Mouse (Mus musculus): Measurements from ENCODE around the gene Dock3.

Dock3 gene

DNA sequence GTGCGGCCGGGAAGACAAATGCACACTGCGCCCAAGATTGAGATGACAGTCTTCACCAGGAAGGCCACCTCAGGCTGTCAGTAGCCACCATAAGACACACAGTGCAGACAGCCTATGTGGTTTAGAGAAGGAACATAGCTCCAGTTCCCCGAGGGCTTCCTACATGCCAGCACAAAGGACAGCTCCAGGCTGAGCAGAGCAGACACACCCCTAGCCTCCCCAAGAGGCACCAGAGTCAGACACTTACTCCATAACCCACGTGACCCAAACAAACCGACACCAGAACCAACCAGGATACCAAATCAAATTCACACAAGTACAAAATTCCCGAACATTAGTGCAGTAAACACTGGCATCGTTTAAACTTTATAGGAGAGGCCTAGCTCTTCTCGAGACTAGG is 342.4 kb downstream of the Dock3 start:
- no peak for DNase-seq (ENCODE audit: low read depth, low spot score)

DNA sequence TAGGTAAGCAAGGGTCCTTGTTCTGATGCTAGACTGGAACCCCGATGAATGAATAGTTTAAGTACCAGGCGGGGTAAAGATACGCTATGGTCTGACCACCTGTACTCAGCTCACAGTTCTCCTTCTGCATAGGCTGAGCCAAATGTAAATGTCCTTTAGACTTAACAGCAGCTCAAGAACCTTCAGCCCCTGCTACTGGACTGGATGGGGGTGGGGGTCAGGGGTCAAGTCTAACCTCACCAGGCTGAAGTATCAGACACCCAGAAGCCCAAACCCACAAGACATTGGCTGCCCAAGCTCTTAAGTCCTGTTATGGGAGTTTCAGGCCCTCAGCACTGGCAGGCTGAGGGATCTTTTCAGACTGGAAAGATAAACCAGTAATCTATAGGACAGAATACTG is 343.4 kb downstream of the Dock3 start:
- no peak for DNase-seq (ENCODE audit: low read depth, low spot score)

DNA sequence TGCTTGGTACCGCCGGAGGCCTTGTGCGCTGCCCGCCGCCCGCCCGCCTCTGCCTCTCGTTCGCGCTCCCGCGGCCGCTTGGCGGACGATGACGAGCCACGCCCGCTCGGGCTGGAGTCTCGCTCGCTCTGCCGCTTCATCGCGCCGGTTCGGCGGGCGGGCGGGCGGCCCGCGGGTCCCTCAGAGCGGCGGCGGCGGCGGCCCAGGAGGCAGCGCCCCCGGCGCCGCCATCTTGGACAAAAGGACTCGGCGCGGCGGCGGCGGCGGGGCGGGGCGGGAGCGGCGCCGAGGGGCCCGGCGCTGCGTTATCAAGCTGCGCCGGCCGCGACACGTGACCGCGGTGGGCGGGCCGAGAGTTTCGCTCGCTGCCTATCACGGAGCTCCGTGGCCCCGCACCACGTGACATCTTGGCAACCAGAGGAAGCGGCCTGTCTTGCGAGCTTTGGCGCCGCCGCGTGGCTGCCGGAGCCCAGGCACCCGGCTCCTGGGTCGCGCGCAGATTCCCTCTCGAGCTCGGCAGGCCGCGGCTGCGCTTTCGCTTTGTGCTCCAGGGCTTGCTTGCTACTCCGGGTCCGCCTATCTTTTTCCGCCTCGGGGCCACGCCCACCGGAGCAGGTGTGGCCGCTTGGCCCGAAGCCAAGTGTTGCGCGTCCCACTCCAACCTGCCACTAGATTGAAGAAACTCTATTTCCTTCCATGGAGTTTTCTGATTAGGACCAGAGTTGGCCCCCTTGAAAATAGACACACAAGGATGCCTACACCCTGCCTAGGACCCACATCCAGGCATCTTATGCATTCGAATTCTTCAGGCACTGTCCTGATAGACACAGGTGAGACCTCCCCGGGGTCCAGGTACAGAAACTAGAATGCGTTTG is 344.6 kb downstream of the Dock3 start, which contains the start of gene Rbm15b:
Gene Rbm15b, minus strand, starts transcription at position 601 of the 875 bp plus-strand sequence.
- DNase-seq (ENCODE audit: low read depth, low spot score), result peak; percentile 98

DNA sequence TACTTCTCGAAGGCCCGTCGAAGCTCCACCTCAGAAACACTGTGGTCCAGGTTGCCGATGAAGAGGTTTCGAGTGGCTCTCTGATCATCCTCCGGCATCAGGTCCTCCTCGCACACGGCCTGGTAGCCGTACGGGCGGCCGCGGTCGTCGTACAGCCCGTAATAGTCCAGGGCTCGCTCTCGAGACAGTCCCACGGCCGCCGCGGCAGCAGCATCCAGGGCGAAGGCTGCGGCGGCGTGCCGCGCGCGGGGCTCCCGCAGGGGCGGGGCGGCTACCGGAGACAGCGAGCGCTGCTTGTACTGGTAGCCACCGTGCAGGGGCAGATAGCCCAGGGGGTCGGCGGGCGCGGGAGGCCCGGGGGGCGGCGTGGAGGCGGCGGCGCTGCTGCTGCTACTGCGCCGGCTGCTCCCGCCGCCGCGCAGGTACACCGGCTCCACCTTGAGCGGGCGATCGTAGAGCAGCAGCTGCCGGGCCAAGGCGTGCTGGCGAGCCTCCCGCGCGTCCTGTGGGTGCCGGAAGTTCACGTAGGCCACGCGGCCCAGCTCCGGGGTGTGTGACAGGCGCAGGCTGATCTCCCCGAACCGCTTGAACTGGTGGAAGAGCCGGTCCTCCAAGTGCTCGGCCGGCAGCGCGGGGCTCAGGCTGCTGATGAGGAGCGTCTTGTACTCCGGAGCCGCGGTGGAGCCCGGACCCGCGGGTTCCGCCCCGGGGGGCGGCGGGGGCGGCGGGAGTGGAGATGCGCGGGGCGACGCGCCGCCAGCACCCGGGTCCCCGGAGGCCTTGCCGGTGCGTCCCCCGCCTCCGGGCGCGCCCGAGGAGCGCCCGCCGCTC is 345.6 kb downstream of the Dock3 start:
- no peak for DNase-seq (ENCODE audit: low read depth, low spot score)

DNA sequence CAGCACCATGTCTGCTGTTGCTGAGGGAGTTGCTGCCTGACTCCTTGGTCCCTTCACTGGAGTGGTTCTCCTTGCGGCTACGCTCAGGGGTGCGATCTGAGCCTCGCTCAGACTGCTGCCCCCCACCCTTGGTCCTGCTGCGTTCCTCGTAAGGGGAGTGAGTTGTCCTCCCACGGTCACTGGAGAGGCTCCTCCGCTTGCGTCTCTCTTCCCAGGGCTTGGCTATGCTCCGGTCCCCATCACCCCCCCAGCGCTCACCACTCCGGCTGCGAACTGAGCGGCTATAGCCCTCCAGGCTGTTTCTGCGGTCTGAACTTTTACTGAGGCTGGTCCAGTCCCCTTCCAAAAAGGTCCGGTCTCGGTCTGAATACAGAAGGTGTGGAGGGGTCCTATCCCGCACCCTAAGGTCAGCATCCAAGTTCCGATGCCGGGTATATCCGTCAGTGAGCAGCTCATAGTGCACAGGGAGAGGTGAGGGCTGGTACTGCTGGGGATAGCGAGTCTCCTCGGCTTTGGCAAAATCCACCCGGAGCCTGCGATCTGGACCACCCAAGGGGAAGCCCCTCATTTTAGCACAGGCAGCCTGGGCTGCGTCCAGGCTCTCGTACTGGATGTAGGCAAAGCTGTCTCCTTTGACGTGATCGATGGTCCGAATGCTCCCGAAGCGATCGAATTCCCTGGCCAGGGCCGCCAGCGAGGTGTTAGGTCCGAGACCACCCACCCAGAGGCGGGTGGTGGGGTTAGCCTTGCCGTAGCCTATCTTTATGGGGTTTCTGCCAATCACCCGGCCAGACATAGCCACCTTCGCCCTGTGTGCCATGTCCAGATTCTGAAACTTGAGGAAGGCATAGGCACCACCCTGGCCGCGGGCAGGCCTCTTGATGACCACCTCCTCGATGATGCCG is 346.5 kb downstream of the Dock3 start:
- no peak for DNase-seq (ENCODE audit: low read depth, low spot score)

DNA sequence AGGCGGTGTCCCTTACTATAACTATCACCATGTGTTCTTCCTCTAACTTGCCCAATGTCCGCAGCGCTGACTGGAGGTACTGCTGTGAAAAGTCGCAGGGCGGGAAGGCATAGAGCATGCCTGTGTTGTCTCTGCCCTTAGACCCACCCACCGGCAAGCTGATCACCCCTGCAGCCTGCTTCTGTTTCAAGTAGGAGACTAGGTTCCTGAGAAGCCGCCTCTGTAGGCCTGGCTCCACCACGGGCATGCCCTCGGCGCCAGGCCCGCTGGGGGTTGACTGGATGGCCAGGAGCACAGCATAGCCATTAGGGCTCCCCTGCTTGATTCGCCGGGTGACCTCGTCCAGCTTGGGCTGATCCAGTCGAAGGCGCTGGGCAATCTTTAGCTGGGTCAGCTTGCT is 347.4 kb downstream of the Dock3 start:
- no peak for DNase-seq (ENCODE audit: low read depth, low spot score)

DNA sequence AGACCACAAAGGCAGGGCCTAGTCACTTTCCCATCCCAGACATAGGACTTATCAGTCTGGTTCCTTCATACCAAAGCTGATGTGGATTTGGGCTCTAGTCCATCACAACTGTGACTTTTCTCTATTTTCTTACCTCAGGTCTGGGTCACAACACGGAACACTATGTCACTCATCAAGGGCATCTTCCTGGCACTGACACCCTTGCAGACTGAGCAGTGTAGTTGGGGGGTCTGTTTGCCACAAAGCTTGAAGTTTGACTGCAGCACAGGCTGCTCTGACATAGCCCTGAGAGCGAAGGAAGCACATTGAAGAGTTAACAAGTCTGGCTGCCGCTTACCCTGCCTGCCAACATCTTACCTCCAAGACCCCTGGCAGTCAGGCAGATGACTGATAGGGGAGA is 348.6 kb downstream of the Dock3 start:
- no peak for DNase-seq (ENCODE audit: low read depth, low spot score)

DNA sequence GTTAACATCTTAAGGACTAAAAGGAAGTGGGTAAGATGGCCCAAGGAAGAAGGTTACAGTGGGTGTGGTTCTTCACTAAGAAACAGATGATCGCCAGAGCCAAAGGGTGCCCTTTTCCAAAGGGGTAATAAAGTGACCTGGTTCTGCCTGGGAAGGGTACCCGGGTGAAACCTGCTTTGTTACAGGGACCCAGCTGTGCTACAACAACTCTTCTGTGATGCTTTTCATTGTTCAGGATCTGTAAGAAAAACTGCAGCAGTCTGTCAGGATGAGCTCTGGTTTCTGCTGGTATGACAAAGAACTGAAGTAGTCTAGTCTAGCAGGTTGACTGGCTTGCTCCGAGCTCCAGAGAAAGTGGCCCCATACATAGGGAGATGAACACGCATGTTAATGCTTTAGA is 349.5 kb downstream of the Dock3 start:
- DNase-seq (ENCODE audit: low read depth, low spot score), result no peak

DNA sequence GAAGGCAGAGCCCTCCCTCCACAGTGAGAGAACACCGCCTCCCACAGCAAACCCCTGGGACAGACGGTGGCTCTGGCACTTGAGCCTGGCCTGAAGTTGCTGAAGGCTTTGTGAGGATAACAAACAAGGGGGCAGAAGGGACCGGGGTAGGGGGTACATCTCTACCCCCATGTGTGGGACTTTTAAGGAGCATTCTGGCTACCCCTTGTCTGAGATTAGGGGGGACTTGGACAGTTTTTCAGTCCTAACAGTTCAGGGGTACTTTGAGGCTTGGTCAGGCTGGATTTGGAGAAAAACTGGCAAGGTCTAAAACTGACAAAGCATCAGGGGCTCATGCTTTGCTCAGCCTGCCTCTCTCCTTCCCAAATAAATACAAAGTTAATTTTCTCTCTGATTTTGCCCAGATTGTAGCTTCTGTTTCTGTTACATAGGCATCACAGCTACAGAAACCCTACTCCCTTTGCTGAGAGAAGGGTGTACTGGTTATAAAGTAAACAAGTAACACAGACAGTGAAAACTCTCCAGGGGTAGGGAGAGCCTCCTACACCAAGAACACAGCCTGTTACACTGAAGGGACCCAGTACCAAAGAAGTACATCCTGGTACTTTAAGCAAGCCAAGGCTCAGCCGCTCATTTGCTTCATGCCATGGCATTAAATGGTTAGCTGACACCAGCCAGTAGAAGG is 350.5 kb downstream of the Dock3 start:
- no peak for DNase-seq (ENCODE audit: low read depth, low spot score)

DNA sequence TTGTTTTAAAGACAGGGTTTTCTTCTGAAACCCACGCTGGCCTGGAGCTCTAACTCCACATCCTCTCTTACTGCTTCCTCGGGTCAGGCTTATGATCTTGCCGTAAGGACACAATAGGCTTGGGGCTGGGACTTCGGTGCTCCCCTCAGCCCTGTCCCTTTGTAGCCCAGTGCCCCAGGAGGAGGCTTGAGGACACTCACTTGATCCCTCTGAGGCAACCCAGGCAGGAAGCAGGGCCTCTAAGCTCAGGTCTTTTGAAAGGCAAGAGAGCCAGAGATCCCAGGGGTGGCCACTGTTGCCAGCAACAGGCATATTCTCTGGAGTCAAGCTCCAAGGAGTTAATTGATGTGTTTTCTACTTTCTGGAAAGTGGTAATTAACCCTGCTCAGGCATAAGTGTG is 352.2 kb downstream of the Dock3 start:
- no peak for DNase-seq (ENCODE audit: low read depth, low spot score)

DNA sequence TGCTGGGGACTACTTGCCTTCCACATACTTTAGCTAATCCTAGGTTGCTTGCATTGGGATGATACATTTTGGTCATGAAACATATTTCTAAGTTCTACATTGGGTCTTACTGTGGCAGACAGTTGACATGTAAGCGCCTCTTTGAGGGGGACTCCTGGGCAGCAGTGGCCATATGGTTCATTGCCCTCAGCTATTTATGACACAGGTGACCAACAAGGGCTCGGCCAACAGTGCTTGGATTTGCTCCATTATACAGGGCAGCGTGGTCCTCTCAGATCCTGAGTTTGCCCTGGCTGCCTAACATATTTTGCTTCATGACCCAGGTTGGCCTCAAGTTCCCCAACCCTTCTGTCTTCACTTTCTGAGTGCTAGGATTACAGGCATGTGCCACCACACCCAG is 355.0 kb downstream of the Dock3 start:
- DNase-seq (ENCODE audit: low read depth, low spot score), result no peak

DNA sequence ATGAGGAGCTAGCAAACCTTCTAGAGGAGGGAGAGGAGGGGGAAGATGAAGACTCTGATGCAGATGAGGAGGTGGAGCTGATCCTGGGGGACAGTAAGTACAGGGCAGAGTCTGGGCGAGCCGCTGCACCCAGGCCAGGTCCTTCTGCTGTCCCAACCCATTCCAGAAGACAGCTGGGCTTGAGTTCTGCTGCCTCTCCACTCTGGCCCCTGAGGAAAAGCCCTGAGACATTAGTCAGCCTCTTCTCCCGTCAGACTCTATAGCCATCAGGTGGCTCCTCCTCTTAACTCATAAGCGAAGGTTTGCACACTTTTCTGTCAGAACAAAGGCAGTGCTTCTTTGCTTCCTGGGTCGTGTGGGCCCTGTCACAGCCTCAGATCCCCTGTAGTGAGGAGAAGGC is 357.5 kb downstream of the Dock3 start:
- no peak for DNase-seq (ENCODE audit: low read depth, low spot score)

DNA sequence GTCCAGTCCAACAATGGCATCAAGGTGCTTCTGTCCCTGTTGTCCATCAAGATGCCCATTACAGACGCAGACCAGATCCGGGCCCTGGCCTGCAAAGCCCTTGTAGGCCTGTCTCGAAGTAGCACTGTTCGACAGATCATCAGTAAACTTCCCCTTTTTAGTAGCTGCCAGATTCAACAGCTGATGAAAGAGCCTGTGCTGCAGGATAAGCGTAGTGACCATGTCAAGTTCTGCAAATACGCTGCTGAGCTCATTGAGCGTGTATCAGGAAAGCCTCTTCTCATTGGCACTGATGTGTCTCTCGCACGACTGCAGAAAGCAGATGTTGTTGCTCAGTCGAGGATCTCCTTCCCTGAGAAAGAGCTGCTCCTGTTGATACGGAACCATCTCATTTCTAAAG is 373.7 kb downstream of the Dock3 start:
- no peak for DNase-seq (ENCODE audit: low read depth, low spot score)

DNA sequence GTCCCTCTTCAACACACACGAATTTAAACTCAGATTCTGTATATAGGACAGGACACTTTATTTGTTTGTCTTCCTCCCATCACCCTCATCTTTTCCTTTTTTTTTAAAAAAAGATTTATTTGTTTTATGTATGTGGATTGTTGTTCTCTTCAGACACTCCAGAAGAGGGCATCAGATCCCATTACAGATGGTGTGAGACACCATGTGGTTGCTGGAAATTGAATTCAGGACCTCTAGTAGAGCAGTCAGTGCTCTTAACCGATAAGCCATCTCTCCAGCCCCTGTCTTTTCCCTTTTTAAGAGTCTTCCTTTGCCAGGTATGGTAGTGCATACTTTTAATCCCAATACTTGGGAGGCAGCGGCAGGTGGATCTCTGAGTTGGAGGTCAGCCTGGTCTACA is 375.0 kb downstream of the Dock3 start:
- DNase-seq (ENCODE audit: low read depth, low spot score), result no peak
